Mouse (Mus musculus) MEL (cell line): ENCODE data around the gene Nol7. TPM values are rescaled to one million over a fixed set of nuclear protein-coding genes. Genes with fewer than 3 reads are reported as not detected.

Experiments used
- DNase-seq: peaks from one replicate; pipeline ENCODE4 v3.0.0; 2011; ENCODE audit warnings: low read depth, low spot score
- H3K27ac ChIP-seq: 2 replicates; pipeline ENCODE4 v1.5.1; 2012; ENCODE audit warnings: low read depth, mild to moderate bottlenecking, control low read depth, low read length, moderate library complexity; ENCODE audit not compliant: control insufficient read depth
- H3K27me3 ChIP-seq, 2 experiments: fragments of 150-350 bp in 1 of 2; sonication (generic) in 1 of 2; 2 replicates each; pipeline ENCODE4 v1.6.1; 2012; ENCODE audit warnings: low read length in 2 of 2, mild to moderate bottlenecking in 2 of 2, improper control_type of control experiment in 1 of 2, moderate library complexity in 1 of 2; ENCODE audit not compliant: insufficient read depth in 2 of 2, control insufficient read depth in 1 of 2
- H3K36me3 ChIP-seq, 2 experiments: 2 replicates each; pipeline ENCODE4 v1.6.1; 2012 to 2014; ENCODE audit warnings: low read length in 2 of 2, improper control_type of control experiment in 1 of 2, inconsistent platforms in 1 of 2, mild to moderate bottlenecking in 1 of 2; ENCODE audit not compliant: insufficient read depth in 2 of 2, control insufficient read depth in 1 of 2
- H3K4me1 ChIP-seq, 2 experiments: fragments of 150-350 bp in 1 of 2; sonication (generic) in 1 of 2; 2 replicates each; pipeline ENCODE4 v1.6.1; 2012; ENCODE audit warnings: low read length in 2 of 2, improper control_type of control experiment in 1 of 2, mild to moderate bottlenecking in 1 of 2; ENCODE audit not compliant: insufficient read depth in 2 of 2, control insufficient read depth in 1 of 2
- H3K4me3 ChIP-seq, 2 experiments: fragments of 150-350 bp in 1 of 2; sonication (generic) in 1 of 2; 2 replicates each; pipeline ENCODE4 v1.5.1; 2012; ENCODE audit warnings: low read depth in 2 of 2, low read length in 2 of 2, mild to moderate bottlenecking in 2 of 2, moderate library complexity in 2 of 2, control low read depth in 1 of 2, improper control_type of control experiment in 1 of 2; ENCODE audit not compliant: control insufficient read depth in 1 of 2, insufficient read depth in 1 of 2
- H3K79me2 ChIP-seq: 2 replicates; pipeline ENCODE4 v1.6.1; 2012; ENCODE audit warnings: mild to moderate bottlenecking, low read length, moderate library complexity; ENCODE audit not compliant: control insufficient read depth, poor library complexity, insufficient read depth
- H3K9ac ChIP-seq: 2 replicates; pipeline ENCODE4 v1.6.1; 2012; ENCODE audit warnings: low read depth, mild to moderate bottlenecking, control low read depth, low read length, moderate library complexity; ENCODE audit not compliant: control insufficient read depth, poor library complexity, severe bottlenecking
- H3K9me3 ChIP-seq: fragments of 150-350 bp; sonication (generic); replicated peaks from 2 replicates; pipeline ENCODE4 v1.6.1; 2012; ENCODE audit warnings: mild to moderate bottlenecking, low read length, improper control_type of control experiment, moderate library complexity; ENCODE audit not compliant: insufficient read depth
- BHLHE40 ChIP-seq: IDR thresholded peaks from 2 replicates; pipeline ENCODE4 v1.6.1; 2012; ENCODE audit warnings: low read depth, mild to moderate bottlenecking, inconsistent platforms, low read length, improper control_type of control experiment, borderline replicate concordance
- CHD1 ChIP-seq: IDR thresholded peaks from 2 replicates; pipeline ENCODE4 v1.6.1; 2012; ENCODE audit warnings: low read depth, mild to moderate bottlenecking, inconsistent platforms, low read length, improper control_type of control experiment
- EP300 ChIP-seq, 2 experiments: IDR thresholded peaks; 2 replicates each; pipeline ENCODE4 v1.6.1; 2011; ENCODE audit warnings: improper control_type of control experiment in 2 of 2, low read length in 2 of 2, low read depth in 1 of 2, mild to moderate bottlenecking in 1 of 2
- ETS1 ChIP-seq: IDR thresholded peaks from 2 replicates; pipeline ENCODE4 v1.6.1; 2012; ENCODE audit warnings: low read depth, mild to moderate bottlenecking, inconsistent platforms, low read length, improper control_type of control experiment, moderate library complexity
- GATA1 ChIP-seq: IDR thresholded peaks from 2 replicates; pipeline ENCODE4 v1.6.1; 2011; ENCODE audit warnings: low read depth, low read length, improper control_type of control experiment
- KAT2A ChIP-seq: conservative IDR thresholded peaks from 2 replicates; pipeline ENCODE4 v1.6.1; 2012; ENCODE audit warnings: low read depth, low read length, improper control_type of control experiment, inconsistent platforms
- MAFK ChIP-seq: IDR thresholded peaks from 2 replicates; pipeline ENCODE4 v1.6.1; 2011; ENCODE audit warnings: low read depth, mild to moderate bottlenecking, low read length, improper control_type of control experiment, borderline replicate concordance
- MAX ChIP-seq: IDR thresholded peaks from 2 replicates; pipeline ENCODE4 v1.6.1; 2011; ENCODE audit warnings: low read length, improper control_type of control experiment
- MEF2A ChIP-seq: IDR thresholded peaks from 2 replicates; pipeline ENCODE4 v1.6.1; 2014; ENCODE audit warnings: low read depth, mild to moderate bottlenecking, inconsistent platforms, low read length, improper control_type of control experiment; ENCODE audit not compliant: poor library complexity, insufficient replicate concordance, severe bottlenecking; ENCODE audit errors: extremely low read depth
- MYB ChIP-seq: IDR thresholded peaks from 2 replicates; pipeline ENCODE4 v1.6.1; 2011; ENCODE audit warnings: mild to moderate bottlenecking, low read depth, low read length, improper control_type of control experiment
- NELFE ChIP-seq: IDR thresholded peaks from 2 replicates; pipeline ENCODE4 v1.6.1; 2011; ENCODE audit warnings: low read depth, low read length, improper control_type of control experiment
- NRF1 ChIP-seq: IDR thresholded peaks from 2 replicates; pipeline ENCODE4 v1.6.1; 2014; ENCODE audit warnings: low read depth, mild to moderate bottlenecking, inconsistent platforms, low read length, improper control_type of control experiment, moderate library complexity; ENCODE audit not compliant: poor library complexity, insufficient read depth, severe bottlenecking
- POLR2AphosphoS2 ChIP-seq: IDR thresholded peaks from 2 replicates; pipeline ENCODE4 v1.6.1; 2011; ENCODE audit warnings: low read length, improper control_type of control experiment
- TAL1 ChIP-seq: IDR thresholded peaks from 2 replicates; pipeline ENCODE4 v1.6.1; 2012; ENCODE audit warnings: mild to moderate bottlenecking, inconsistent platforms, low read length, moderate library complexity, mixed read lengths
- TBP ChIP-seq: IDR thresholded peaks from 2 replicates; pipeline ENCODE4 v1.8.0; 2011; ENCODE audit warnings: low read depth, low read length, improper control_type of control experiment
- UBTF ChIP-seq: IDR thresholded peaks from 2 replicates; pipeline ENCODE4 v1.6.1; 2012; ENCODE audit warnings: low read depth, mild to moderate bottlenecking, inconsistent platforms, low read length, improper control_type of control experiment, moderate library complexity, borderline replicate concordance; ENCODE audit not compliant: insufficient read depth
- USF2 ChIP-seq, 2 experiments: IDR thresholded peaks; 2 replicates each; pipeline ENCODE4 v1.6.1; 2011 to 2012; ENCODE audit warnings: improper control_type of control experiment in 2 of 2, low read length in 2 of 2, borderline replicate concordance in 1 of 2, inconsistent platforms in 1 of 2, low read depth in 1 of 2, mild to moderate bottlenecking in 1 of 2; ENCODE audit not compliant: insufficient read depth in 1 of 2
- ZKSCAN1 ChIP-seq: IDR thresholded peaks from 2 replicates; pipeline ENCODE4 v1.6.1; 2012; ENCODE audit warnings: low read depth, mild to moderate bottlenecking, inconsistent platforms, low read length, improper control_type of control experiment, moderate library complexity
- ZNF384 ChIP-seq: IDR thresholded peaks from 2 replicates; pipeline ENCODE4 v1.6.1; 2012; ENCODE audit warnings: low read depth, mild to moderate bottlenecking, inconsistent platforms, low read length, improper control_type of control experiment
- polyA plus RNA-seq, 2 experiments: library from polyadenylated mRNA; stranded (reverse) in 1 of 2; unstranded in 1 of 2; fragments of >175 nt in 1 of 2; fragments of >200 nt in 1 of 2; gene quantifications; 2 replicates each; pipeline versions ENCODE4 v1.2.1 to v1.2.4; 2012; ENCODE audit warnings: low replicate concordance in 2 of 2, low read depth in 1 of 2; ENCODE audit not compliant: insufficient read length in 2 of 2, insufficient read depth in 1 of 2, missing spikeins in 1 of 2
- total RNA-seq: library from RNA; depleted of rRNA; stranded (reverse); fragments of 300-350 nt; gene quantifications from 2 replicates; pipeline ENCODE4 v1.2.3, GENCODE M21; 2012

Nol7 gene
- total and polyA plus RNA-seq, 3 experiments, result 157 to 253 (median 186) TPM

- TF ChIP-seq NRF1 (no peak), NELFE (no peak), GATA1 (no peak), POLR2AphosphoS2 (no peak), CHD1 (no peak), TBP (no peak), UBTF (no peak), BHLHE40 (no peak), TAL1 (no peak), MAX (no peak), ZNF384 (no peak), EP300 (IDR thresholded peaks at IDR 0.05; ENCODE audit: low read depth in 1 of 2, low read length in 2 of 2) (no peak), ETS1 (no peak), USF2 (IDR thresholded peaks at IDR 0.05; ENCODE audit: borderline replicate concordance in 1 of 2, insufficient read depth in 1 of 2, low read depth in 1 of 2, low read length in 2 of 2) (no peak), MEF2A (no peak), KAT2A (no peak), ZKSCAN1 (no peak), MAFK (no peak), MYB (no peak)
- Histone ChIP-seq H3K27ac (no peak overlapping the region), H3K9ac (no peak overlapping the region)
These were observed 24.0 kb upstream of the Nol7 start for GRCm38 (mm10) chr13:43374205-43374604.

GRCm38 (mm10) chr13:43374918-43375432, 23.2 kb upstream of the Nol7 start:
- Histone ChIP-seq H3K4me3 (no peak overlapping the region), H3K9me3 (no peaks in the 10 kb centered on the region)

More at GRCm38 (mm10) chr13:43374205-43374604, 24.0 kb upstream of the Nol7 start:
- H3K4me3 ChIP-seq, result no peak overlapping the region
- H3K79me2 ChIP-seq, result no peaks in the 10 kb centered on the region
- H3K27me3 ChIP-seq, result no peaks in the 10 kb centered on the region
- H3K9me3 ChIP-seq, result no peaks in the 10 kb centered on the region
- H3K4me1 ChIP-seq, result no peaks in the 10 kb centered on the region
- no peak for DNase-seq
- H3K36me3 ChIP-seq, result no peaks in the 10 kb centered on the region

More at GRCm38 (mm10) chr13:43374918-43375432, 23.2 kb upstream of the Nol7 start:
- no peak for DNase-seq
- Histone ChIP-seq H3K4me1 (no peaks in the 10 kb centered on the region), H3K79me2 (no peaks in the 10 kb centered on the region), H3K27ac (no peak overlapping the region), H3K27me3 (no peaks in the 10 kb centered on the region), H3K36me3 (no peaks in the 10 kb centered on the region)
- TF ChIP-seq UBTF, result no peak
- TF ChIP-seq, all 39 proteins: peak for 0
- no peak overlapping the region for H3K9ac ChIP-seq
